Mouse (Mus musculus): Measurements from ENCODE around the gene 2310039H08Rik. TPM values are rescaled to one million over a fixed set of nuclear protein-coding genes. Genes with fewer than 3 reads are reported as not detected.

Gene 2310039H08Rik
- polyA plus RNA-seq, 1 experiment from 2014 or later: 104 TPM

DNA sequence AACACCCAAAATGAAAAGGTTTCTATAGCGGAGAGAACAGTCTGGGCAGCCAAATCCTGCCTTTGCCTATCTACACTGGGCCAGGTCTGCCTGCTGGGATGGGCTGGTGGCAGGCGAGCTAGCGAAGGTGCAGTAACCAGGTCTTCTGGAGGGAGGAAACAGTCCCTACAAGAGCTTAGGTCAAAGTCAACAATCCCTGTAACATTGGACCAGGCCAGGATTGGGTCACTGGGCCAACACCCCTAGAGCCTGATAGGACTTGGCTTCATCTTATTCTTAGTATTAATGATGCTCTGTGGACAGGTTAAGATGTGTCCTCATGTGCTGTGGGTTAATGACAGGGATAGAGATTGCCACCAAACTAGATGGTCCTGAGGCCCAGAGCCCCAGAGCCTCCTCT is 38.4 kb upstream of the 2310039H08Rik start:
- 0 out of 2 replicates have a peak, but pooled peaks have one; percentile 10 for ATAC-seq

DNA sequence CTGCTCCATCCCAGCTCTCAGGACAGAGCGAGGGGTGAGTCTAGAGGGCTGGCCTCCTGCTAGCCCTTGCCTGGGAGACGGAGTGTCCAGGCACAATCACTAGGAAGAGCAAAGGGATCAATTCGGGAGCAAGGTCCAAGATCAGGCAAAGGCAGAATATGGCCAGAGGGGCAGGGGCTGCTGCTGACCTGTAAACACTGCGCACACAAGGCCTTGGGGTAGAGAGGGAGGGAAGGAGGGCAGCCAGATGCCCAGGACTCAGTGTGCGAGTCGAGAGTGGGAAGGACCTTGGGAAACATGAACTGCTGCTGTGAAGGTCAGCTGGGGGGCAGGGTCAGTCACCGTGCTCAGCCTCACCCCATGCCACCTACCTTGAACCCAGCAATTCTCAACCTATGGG is 37.1 kb upstream of the 2310039H08Rik start:
- Histone ChIP-seq H3K27me3 (replicated peaks; ENCODE audit: control insufficient read depth, insufficient read depth, low read length) (no peaks in the 10 kb centered on the region), H3K9me3 (ENCODE audit: control insufficient read depth, low read length) (no peaks in the 10 kb centered on the region), H3K4me1 (ENCODE audit: control insufficient read depth, insufficient read depth, low read length) (peaks cover 4% of the 10 kb centered on the region; the same call in 1 of the 2 replicates), H3K36me3 (ENCODE audit: control insufficient read depth, insufficient read depth, low read length) (0 out of 2 replicates have a peak, but pooled peaks cover 7% of the 10 kb centered on the region), H3K9ac (ENCODE audit: low read depth, low read length) (no peak overlapping the region), H3K4me2 (ENCODE audit: low read depth, low read length) (no peak overlapping the region), H3K27ac (ENCODE audit: low read length) (no peak overlapping the region), H3K4me3 (ENCODE audit: low read length) (no peak overlapping the region)
- ATAC-seq: peak; percentile 31; the same call in 1 of the 2 replicates
- WGBS: 84% methylated on average over 7 of the region's 7 CpGs

More for the DNA sequence above, 38.4 kb upstream of the 2310039H08Rik start:
- H3K4me2 ChIP-seq (ENCODE audit: low read depth, low read length): no peak overlapping the region
- no peak overlapping the region for H3K4me3 ChIP-seq (ENCODE audit: low read length)
- 0 out of 2 replicates have a peak, but pooled peaks cover 7% of the 10 kb centered on the region for H3K36me3 ChIP-seq (ENCODE audit: control insufficient read depth, insufficient read depth, low read length)
- 93% methylated on average over 3 of the region's 3 CpGs for WGBS
- peaks cover 7% of the 10 kb centered on the region; the same call in 1 of the 2 replicates for H3K4me1 ChIP-seq (ENCODE audit: control insufficient read depth, insufficient read depth, low read length)
- 0 out of 2 replicates have a peak, but pooled peaks cover under 1% of the 10 kb centered on the region for H3K27me3 ChIP-seq (replicated peaks; ENCODE audit: control insufficient read depth, insufficient read depth, low read length)
- no peak overlapping the region for H3K27ac ChIP-seq (ENCODE audit: low read length)
- no peaks in the 10 kb centered on the region for H3K9me3 ChIP-seq (ENCODE audit: control insufficient read depth, low read length)
- H3K9ac ChIP-seq (ENCODE audit: low read depth, low read length): no peak overlapping the region

DNA sequence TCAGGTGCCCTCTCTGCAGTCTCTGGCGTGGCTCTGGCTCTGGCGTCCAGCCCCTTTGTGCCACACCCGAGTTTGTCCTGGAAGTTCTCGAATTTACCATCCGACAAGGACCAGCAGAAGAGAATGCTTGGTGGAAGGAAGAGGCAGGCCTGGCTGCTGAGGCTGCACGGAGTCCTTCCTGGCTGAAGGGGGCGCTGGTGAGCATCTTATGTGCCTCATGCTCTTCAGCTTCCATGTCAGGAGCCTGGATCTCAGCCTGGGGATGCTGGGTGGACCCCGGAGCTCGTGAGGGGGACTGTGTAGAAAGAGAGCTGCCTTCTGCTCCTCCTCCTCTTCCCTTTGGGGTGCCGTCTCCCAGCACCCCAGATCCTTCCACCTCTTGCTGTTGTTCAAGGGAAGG is 36.3 kb upstream of the 2310039H08Rik start:
- peaks cover 4% of the 10 kb centered on the region; the same call in 1 of the 2 replicates for H3K4me1 ChIP-seq (ENCODE audit: control insufficient read depth, insufficient read depth, low read length)
- H3K4me3 ChIP-seq (ENCODE audit: low read length): no peak overlapping the region
- WGBS: 63% methylated on average over 9 of the region's 10 CpGs
- no peak overlapping the region for H3K9ac ChIP-seq (ENCODE audit: low read depth, low read length)
- H3K4me2 ChIP-seq (ENCODE audit: low read depth, low read length): no peak overlapping the region
- no peaks in the 10 kb centered on the region for H3K27me3 ChIP-seq (replicated peaks; ENCODE audit: control insufficient read depth, insufficient read depth, low read length)
- no peak for ATAC-seq
- no peak overlapping the region for H3K27ac ChIP-seq (ENCODE audit: low read length)
- 0 out of 2 replicates have a peak, but pooled peaks cover 7% of the 10 kb centered on the region for H3K36me3 ChIP-seq (ENCODE audit: control insufficient read depth, insufficient read depth, low read length)
- no peaks in the 10 kb centered on the region for H3K9me3 ChIP-seq (ENCODE audit: control insufficient read depth, low read length)

DNA sequence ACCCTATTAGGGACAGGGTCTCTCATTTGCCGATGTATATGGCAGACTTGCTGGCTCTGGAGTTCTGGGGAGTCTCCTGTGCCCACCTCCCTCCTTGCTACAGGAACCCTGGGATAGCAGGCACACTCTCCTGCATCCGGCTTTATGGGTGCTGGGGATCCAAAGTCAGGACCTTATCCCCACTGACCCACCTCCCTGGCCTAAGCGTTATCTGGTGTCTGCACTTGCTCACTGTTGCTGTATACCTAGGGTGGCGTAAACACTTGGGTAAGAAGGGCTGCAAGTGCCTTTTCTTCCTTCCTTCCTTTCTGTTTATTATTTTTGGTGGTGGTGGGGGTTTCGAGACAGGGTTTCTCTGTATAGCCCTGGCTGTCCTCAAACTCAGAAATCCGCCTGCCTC is 31.1 kb upstream of the 2310039H08Rik start:
- ATAC-seq: no peak
- Histone ChIP-seq H3K9ac (ENCODE audit: low read depth, low read length) (no peak overlapping the region), H3K4me3 (ENCODE audit: low read length) (no peak overlapping the region), H3K36me3 (ENCODE audit: control insufficient read depth, insufficient read depth, low read length) (peaks cover 7% of the 10 kb centered on the region; the same call in 1 of the 2 replicates), H3K27ac (ENCODE audit: low read length) (no peak overlapping the region), H3K4me1 (ENCODE audit: control insufficient read depth, insufficient read depth, low read length) (no peaks in the 10 kb centered on the region), H3K4me2 (ENCODE audit: low read depth, low read length) (no peak overlapping the region), H3K27me3 (replicated peaks; ENCODE audit: control insufficient read depth, insufficient read depth, low read length) (no peaks in the 10 kb centered on the region), H3K9me3 (ENCODE audit: control insufficient read depth, low read length) (no peaks in the 10 kb centered on the region)
- 89% methylated on average over 6 of the region's 6 CpGs for WGBS

DNA sequence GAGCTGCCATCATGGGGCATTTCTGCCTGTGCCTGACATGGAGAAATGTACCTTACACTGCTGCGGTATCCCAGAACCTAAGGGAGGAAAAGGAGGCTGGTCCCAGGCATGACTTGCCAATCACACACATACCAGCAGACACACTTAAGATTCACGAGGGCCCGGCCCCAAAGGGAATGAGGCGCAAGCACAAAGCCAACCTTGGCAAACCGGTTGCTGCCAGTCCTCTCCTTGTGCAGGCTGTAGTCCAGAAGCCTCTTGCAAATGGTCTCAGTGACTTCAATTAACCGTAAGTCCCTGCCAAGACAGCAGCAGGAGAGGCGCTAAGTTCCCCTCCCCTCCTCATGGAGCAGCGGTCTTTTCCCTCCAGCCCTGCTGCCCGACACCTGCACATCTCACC is 29.4 kb upstream of the 2310039H08Rik start:
- H3K27me3 ChIP-seq (replicated peaks; ENCODE audit: control insufficient read depth, insufficient read depth, low read length): no peaks in the 10 kb centered on the region
- WGBS: 80% methylated on average over 9 of the region's 9 CpGs
- no peak for ATAC-seq

DNA sequence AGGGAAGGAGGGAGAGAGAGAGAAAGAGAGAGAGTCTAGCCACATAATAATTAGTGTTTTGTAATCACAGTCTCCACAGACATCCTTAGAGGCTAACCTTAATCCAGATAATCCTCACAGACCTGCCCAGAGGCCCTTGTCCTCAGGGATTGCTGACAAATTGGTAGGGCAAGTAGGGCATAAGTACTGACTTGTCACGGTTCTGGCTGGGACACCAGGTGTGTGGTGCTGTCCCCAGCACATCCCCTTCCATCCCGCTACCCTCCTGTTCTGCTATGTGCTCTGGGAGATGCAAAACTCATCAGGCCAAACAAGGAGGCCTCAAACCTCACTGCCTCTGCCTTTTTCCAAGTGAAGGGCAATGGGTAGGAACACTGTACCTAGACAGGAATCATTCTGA is 26.9 kb upstream of the 2310039H08Rik start:
- Histone ChIP-seq H3K9me3 (ENCODE audit: control insufficient read depth, low read length) (no peaks in the 10 kb centered on the region), H3K27me3 (replicated peaks; ENCODE audit: control insufficient read depth, insufficient read depth, low read length) (no peaks in the 10 kb centered on the region), H3K4me2 (ENCODE audit: low read depth, low read length) (no peak overlapping the region), H3K4me1 (ENCODE audit: control insufficient read depth, insufficient read depth, low read length) (no peaks in the 10 kb centered on the region), H3K27ac (ENCODE audit: low read length) (no peak overlapping the region), H3K36me3 (ENCODE audit: control insufficient read depth, insufficient read depth, low read length) (peaks cover 7% of the 10 kb centered on the region; the same call in 1 of the 2 replicates), H3K9ac (ENCODE audit: low read depth, low read length) (no peak overlapping the region), H3K4me3 (ENCODE audit: low read length) (no peak overlapping the region)
- ATAC-seq: no peak
- 89% methylated on average over 2 of the region's 2 CpGs for WGBS

More for the DNA sequence above, 29.4 kb upstream of the 2310039H08Rik start:
- Histone ChIP-seq H3K9ac (ENCODE audit: low read depth, low read length) (no peak overlapping the region), H3K4me1 (ENCODE audit: control insufficient read depth, insufficient read depth, low read length) (no peaks in the 10 kb centered on the region), H3K27ac (ENCODE audit: low read length) (no peak overlapping the region), H3K9me3 (ENCODE audit: control insufficient read depth, low read length) (no peaks in the 10 kb centered on the region), H3K36me3 (ENCODE audit: control insufficient read depth, insufficient read depth, low read length) (peaks cover 10% of the 10 kb centered on the region; the same call in 1 of the 2 replicates), H3K4me2 (ENCODE audit: low read depth, low read length) (no peak overlapping the region), H3K4me3 (ENCODE audit: low read length) (no peak overlapping the region)

DNA sequence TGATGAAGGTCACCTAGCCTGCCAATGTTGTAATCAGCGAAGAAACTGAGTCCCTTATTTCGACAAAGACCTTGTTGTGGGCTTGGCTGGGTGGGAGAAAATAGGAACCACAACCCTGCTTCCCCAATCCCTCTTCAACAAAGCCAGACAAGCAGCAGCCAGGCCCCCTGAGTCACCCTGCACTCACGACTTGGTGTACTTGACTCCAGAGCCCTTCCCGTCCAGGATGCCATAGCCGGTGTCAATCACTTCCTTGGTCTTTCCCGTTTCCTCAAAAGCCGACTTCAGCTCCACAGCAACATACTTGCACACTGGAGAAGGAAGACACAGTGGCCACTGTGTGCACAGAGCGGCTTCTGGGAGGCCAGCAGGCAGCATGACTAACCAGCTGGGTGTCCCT is 25.2 kb upstream of the 2310039H08Rik start:
- Histone ChIP-seq H3K9me3 (ENCODE audit: control insufficient read depth, low read length) (no peaks in the 10 kb centered on the region), H3K27me3 (replicated peaks; ENCODE audit: control insufficient read depth, insufficient read depth, low read length) (no peaks in the 10 kb centered on the region), H3K4me3 (ENCODE audit: low read length) (no peak overlapping the region), H3K27ac (ENCODE audit: low read length) (no peak overlapping the region), H3K4me2 (ENCODE audit: low read depth, low read length) (no peak overlapping the region), H3K4me1 (ENCODE audit: control insufficient read depth, insufficient read depth, low read length) (peaks cover 6% of the 10 kb centered on the region), H3K9ac (ENCODE audit: low read depth, low read length) (no peak overlapping the region), H3K36me3 (ENCODE audit: control insufficient read depth, insufficient read depth, low read length) (peaks cover 4% of the 10 kb centered on the region; the same call in 1 of the 2 replicates)
- 87% methylated on average over 8 of the region's 8 CpGs for WGBS
- no peak for ATAC-seq

DNA sequence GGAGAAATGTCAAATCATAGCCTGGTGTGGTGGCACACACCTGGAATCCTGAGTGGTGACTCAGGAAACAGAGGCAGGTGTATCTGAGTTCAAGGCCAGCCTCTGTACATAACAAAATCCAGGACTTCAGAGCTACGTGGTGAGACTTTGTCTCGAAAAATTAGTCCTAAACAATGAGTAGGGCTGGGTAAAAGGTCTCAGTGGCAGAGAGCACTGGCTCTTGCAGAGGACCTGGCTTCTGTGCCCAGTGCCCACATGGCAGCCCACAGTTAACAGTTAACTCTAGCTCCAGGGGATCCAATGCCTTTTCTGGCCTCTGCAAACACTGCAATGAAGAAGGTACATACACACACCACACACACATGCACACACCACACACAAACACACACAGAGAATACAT is 24.6 kb upstream of the 2310039H08Rik start:
- Histone ChIP-seq H3K4me2 (ENCODE audit: low read depth, low read length) (no peak overlapping the region), H3K27ac (ENCODE audit: low read length) (no peak overlapping the region), H3K4me3 (ENCODE audit: low read length) (no peak overlapping the region), H3K27me3 (replicated peaks; ENCODE audit: control insufficient read depth, insufficient read depth, low read length) (no peaks in the 10 kb centered on the region), H3K4me1 (ENCODE audit: control insufficient read depth, insufficient read depth, low read length) (peaks cover 11% of the 10 kb centered on the region), H3K9ac (ENCODE audit: low read depth, low read length) (no peak overlapping the region), H3K9me3 (ENCODE audit: control insufficient read depth, low read length) (no peaks in the 10 kb centered on the region), H3K36me3 (ENCODE audit: control insufficient read depth, insufficient read depth, low read length) (peaks cover 4% of the 10 kb centered on the region; the same call in 1 of the 2 replicates)
- no peak for ATAC-seq
- WGBS: 80% methylated on average over 2 of the region's 2 CpGs

DNA sequence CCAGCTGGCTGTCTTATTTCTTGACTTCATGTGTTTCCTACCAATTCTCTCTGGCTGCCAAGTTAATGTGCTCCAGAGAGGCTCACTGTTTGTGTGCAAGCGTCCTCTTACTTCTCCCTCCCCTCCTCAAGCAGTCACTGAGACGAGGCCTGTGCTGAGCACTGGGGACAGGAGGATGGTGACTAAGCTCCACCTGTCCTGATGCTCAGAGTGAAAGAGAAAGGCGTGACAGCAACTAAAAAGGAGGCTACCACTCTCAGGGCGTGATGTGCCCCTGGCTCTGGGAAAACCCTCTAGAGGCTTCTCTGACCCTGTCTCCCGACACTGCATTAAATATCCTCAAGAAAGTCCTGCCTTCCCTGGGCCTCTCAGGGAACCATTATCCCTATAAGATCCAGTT is 23.2 kb upstream of the 2310039H08Rik start:
- no peak for ATAC-seq
- H3K9me3 ChIP-seq (ENCODE audit: control insufficient read depth, low read length): no peaks in the 10 kb centered on the region
- no peak overlapping the region for H3K4me2 ChIP-seq (ENCODE audit: low read depth, low read length)
- H3K27me3 ChIP-seq (replicated peaks; ENCODE audit: control insufficient read depth, insufficient read depth, low read length): no peaks in the 10 kb centered on the region
- peaks cover 4% of the 10 kb centered on the region; the same call in 1 of the 2 replicates for H3K36me3 ChIP-seq (ENCODE audit: control insufficient read depth, insufficient read depth, low read length)
- no peak overlapping the region for H3K4me3 ChIP-seq (ENCODE audit: low read length)
- H3K27ac ChIP-seq (ENCODE audit: low read length): no peak overlapping the region
- H3K9ac ChIP-seq (ENCODE audit: low read depth, low read length): no peak overlapping the region
- peaks cover 11% of the 10 kb centered on the region for H3K4me1 ChIP-seq (ENCODE audit: control insufficient read depth, insufficient read depth, low read length)
- 87% methylated on average over 5 of the region's 5 CpGs for WGBS

DNA sequence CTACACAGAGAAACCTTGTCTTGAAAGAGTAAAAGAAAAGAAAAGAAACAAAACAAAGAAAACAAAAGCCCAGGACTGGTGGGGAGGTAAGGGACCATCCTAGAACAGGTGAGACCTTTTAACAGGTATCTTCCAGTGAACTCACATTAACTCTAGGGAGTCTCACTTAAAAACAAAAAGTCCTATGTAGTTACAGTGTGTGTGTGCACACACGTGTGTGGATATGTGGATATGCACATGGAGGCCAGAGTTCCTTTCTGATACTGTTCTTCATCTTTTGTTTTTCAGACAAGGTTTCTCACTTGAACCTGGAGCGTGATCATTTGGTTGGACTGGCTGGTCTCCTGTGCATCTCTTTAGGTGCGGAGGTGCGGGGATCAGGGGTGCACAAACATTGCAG is 21.9 kb upstream of the 2310039H08Rik start:
- Histone ChIP-seq H3K9ac (ENCODE audit: low read depth, low read length) (no peak overlapping the region), H3K27me3 (replicated peaks; ENCODE audit: control insufficient read depth, insufficient read depth, low read length) (no peaks in the 10 kb centered on the region), H3K36me3 (ENCODE audit: control insufficient read depth, insufficient read depth, low read length) (peaks cover 4% of the 10 kb centered on the region; the same call in 1 of the 2 replicates), H3K9me3 (ENCODE audit: control insufficient read depth, low read length) (no peaks in the 10 kb centered on the region), H3K4me3 (ENCODE audit: low read length) (peak overlapping the region; percentile 75; the same call in 1 of the 2 replicates), H3K4me1 (ENCODE audit: control insufficient read depth, insufficient read depth, low read length) (peaks cover 11% of the 10 kb centered on the region), H3K27ac (ENCODE audit: low read length) (no peak overlapping the region), H3K4me2 (ENCODE audit: low read depth, low read length) (peak overlapping the region; percentile 68)
- ATAC-seq: no peak
- WGBS: 87% methylated on average over 4 of the region's 4 CpGs

Data from intestine, embryonic 16.5 days (tissue).